Mouse (Mus musculus) intestine, embryonic 14.5 days (tissue): ENCODE measurements around the gene Nudt10. TPM values are rescaled to one million over a fixed set of nuclear protein-coding genes. Genes with fewer than 3 reads are reported as not detected.
A peak's percentile ranks its signal among the peaks of the same experiment; 100 is the strongest.
"Not testable (repeated sequence)": the region's sequence is repeated elsewhere in the genome, so short reads cannot be mapped to it uniquely, and the experiment has no call there.

Experiments used
- ATAC-seq: fragments of 200-750 bp; cut with Nextera tagmentation; replicated peaks from 2 replicates; pipeline ENCODE4 v1.8.0; 2017; ENCODE audit warnings: low read depth, moderate number of reproducible peaks, moderate TSS enrichment, moderate library complexity; ENCODE audit not compliant: low FRiP score, low TSS enrichment
- DNase-seq: peaks from one replicate; pipeline ENCODE4 v3.0.0-alpha.2; 2018; ENCODE audit warnings: low spot score
- H3K27ac ChIP-seq: fragments of 300-500 bp; sonication (generic); 2 replicates; pipeline ENCODE4 v1.5.1; 2014; ENCODE audit warnings: low read depth, mild to moderate bottlenecking, control low read depth
- H3K27me3 ChIP-seq: fragments of 300-500 bp; sonication (generic); replicated peaks from 2 replicates; pipeline ENCODE4 v1.6.1; 2014; ENCODE audit warnings: low read length, control low read depth; ENCODE audit not compliant: control insufficient read depth, insufficient read depth
- H3K36me3 ChIP-seq: fragments of 300-500 bp; sonication (generic); 2 replicates; pipeline ENCODE4 v1.6.1; 2014; ENCODE audit warnings: low read length, control low read depth; ENCODE audit not compliant: control insufficient read depth, insufficient read depth
- H3K4me1 ChIP-seq: fragments of 300-500 bp; sonication (generic); replicated peaks from 2 replicates; pipeline ENCODE4 v1.6.1; 2014; ENCODE audit warnings: low read length, control low read depth, mixed read lengths; ENCODE audit not compliant: control insufficient read depth, insufficient read depth
- H3K4me2 ChIP-seq: fragments of 300-500 bp; sonication (generic); 2 replicates; pipeline ENCODE4 v1.6.1; 2014; ENCODE audit warnings: low read length
- H3K4me3 ChIP-seq: fragments of 300-500 bp; sonication (generic); 2 replicates; pipeline ENCODE4 v1.5.1; 2014; ENCODE audit warnings: low read depth, low read length, control low read depth, mixed read lengths
- H3K9ac ChIP-seq: fragments of 300-500 bp; sonication (generic); 2 replicates; pipeline ENCODE4 v1.6.1; 2014; ENCODE audit warnings: mild to moderate bottlenecking, low read length
- H3K9me3 ChIP-seq: fragments of 300-500 bp; sonication (generic); 2 replicates; pipeline ENCODE4 v1.6.1; 2016; ENCODE audit warnings: low read length, control low read depth; ENCODE audit not compliant: control insufficient read depth
- WGBS: fragments of 180-500 bp; shearing (Covaris S2); extraction: QIAGEN DNeasy Blood & Tissue Kit; methylation state at CpG from one replicate; pipeline ENCODE4 v1.1.7; 2014; 5-methylcytosine and 5-hydroxymethylcytosine counted together
- polyA plus RNA-seq: library from polyadenylated mRNA; unstranded; fragments of >200 nt; fragmentation: Nextera tagmentation; extraction: Ambion mirVana; gene quantifications from 2 replicates; pipeline ENCODE4 v1.2.1, GENCODE M21; 2014

The Nudt10 gene
- polyA plus RNA-seq = 6.0 and 6.9 TPM in 2 replicates

DNA sequence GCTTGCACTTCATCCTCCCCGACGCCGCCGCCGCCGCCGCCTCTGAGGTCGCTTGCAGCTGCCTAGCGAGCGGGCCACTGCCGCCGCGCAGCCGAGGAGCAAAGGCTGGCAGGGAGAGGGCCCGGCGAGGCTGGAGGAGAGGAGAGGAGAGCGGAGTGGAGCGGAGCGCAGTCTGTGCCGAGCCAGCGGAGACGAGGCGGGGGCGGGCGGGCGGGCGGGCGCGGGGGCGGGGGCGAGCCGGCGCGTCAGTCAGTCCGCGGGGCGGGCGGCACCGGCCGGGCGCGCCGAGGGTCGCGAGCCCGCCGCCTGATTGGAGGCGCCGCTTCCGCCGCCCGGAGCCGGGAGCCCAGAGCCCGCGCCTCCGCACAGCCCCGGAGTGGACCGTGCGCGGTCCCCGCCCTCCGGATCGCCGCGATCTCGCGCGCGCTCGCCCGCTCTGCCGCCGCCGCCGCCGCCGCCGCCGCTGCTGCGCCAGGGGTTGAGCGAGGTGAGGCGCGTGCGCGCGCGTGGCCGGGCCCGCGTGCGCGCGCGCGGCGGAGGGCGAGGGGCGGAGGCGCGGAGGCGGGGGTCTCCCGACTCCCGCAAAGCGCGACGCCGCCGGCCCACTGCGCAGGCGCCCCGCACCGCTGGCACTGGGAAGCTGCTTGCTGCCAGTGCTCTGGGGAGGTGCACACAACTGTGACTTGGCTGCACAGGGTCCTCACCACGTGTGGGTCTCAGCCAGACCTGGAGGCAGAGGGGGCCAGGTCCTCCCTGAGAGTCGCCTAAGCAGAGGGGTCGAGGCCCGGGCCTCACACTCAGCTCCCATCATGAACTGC, at the start of gene Nudt10:
Gene Nudt10, minus strand, starts transcription at position 193 of the 818 bp plus-strand sequence.
- Histone ChIP-seq H3K4me3 (0 out of 2 replicates have a peak within 1 kb of the TSS, but pooled peaks have one; percentile 15), H3K4me2 (peak within 1 kb of the TSS; percentile 35; the same call in 1 of the 2 replicates)
- not testable (repeated sequence) for H3K27ac ChIP-seq, H3K27me3 ChIP-seq, H3K4me1 ChIP-seq, H3K9me3 ChIP-seq, H3K9ac ChIP-seq, DNase-seq, H3K36me3 ChIP-seq
- no CpG with 5 or more reads among the region's 116 CpGs for WGBS
- peak; percentile 89 for ATAC-seq

- not testable (repeated sequence) for H3K36me3 ChIP-seq, H3K9me3 ChIP-seq, H3K27ac ChIP-seq, H3K4me3 ChIP-seq, DNase-seq, H3K27me3 ChIP-seq, H3K4me1 ChIP-seq, H3K9ac ChIP-seq
- H3K4me2 ChIP-seq = peak overlapping the region; percentile 35; the same call in 1 of the 2 replicates
- 5% methylated on average over 9 of the region's 64 CpGs for WGBS
- ATAC-seq = peak; percentile 79
Measured at GRCm38 (mm10) chrX:6172136-6172822, 536 bp downstream of the Nudt10 start.

- DNase-seq (no peak), ATAC-seq (no peak)
- H3K27ac ChIP-seq = no peak overlapping the region
- no peaks in the 10 kb centered on the region for H3K9me3 ChIP-seq
- H3K27me3 ChIP-seq = no peaks in the 10 kb centered on the region
- no peak overlapping the region for H3K9ac ChIP-seq
- H3K4me2 ChIP-seq = peak overlapping the region; percentile 35; the same call in 1 of the 2 replicates
- no peaks in the 10 kb centered on the region for H3K4me1 ChIP-seq
- WGBS = 13% methylated on average over 11 of the region's 12 CpGs
- H3K4me3 ChIP-seq = peak overlapping the region; percentile 15; the same call in 1 of the 2 replicates
- H3K36me3 ChIP-seq = no peaks in the 10 kb centered on the region
Measured at GRCm38 (mm10) chrX:6171718-6172117, 1.1 kb downstream of the Nudt10 start.

Other genes starting within 250 kb of the Nudt10 start
- 3.7 and 4.9 TPM in 2 replicates for gene Nudt11, start 125.6 kb downstream of the Nudt10 start, polyA plus RNA-seq
- gene AU022751, start 89.6 kb downstream of the Nudt10 start, polyA plus RNA-seq = not detected in 2 replicates
- 0.05 and 0.09 TPM in 2 replicates for gene Bmp15, start 147.7 kb upstream of the Nudt10 start, polyA plus RNA-seq
- 5.4 and 5.7 TPM in 2 replicates for gene Shroom4, start 226.8 kb upstream of the Nudt10 start, polyA plus RNA-seq